Mouse (Mus musculus) intestine, embryonic 16.5 days (tissue): ENCODE results near the gene Spatc1l. TPM values are rescaled to one million over a fixed set of nuclear protein-coding genes. Genes with fewer than 3 reads are reported as not detected.

Experiments
- ATAC-seq: fragments of 200-750 bp; cut with Nextera tagmentation; 2 replicates; pipeline ENCODE4 v1.8.0; 2017; ENCODE audit warnings: moderate TSS enrichment, moderate library complexity
- H3K27ac ChIP-seq: fragments of 300-500 bp; sonication (generic); 2 replicates; pipeline ENCODE4 v1.5.1; 2014; ENCODE audit warnings: mild to moderate bottlenecking, low read length
- H3K27me3 ChIP-seq: fragments of 300-500 bp; sonication (generic); replicated peaks from 2 replicates; pipeline ENCODE4 v1.6.1; 2014; ENCODE audit warnings: low read length, control low read depth, mixed read lengths; ENCODE audit not compliant: control insufficient read depth, insufficient read depth
- H3K36me3 ChIP-seq: fragments of 300-500 bp; sonication (generic); 2 replicates; pipeline ENCODE4 v1.6.1; 2014; ENCODE audit warnings: low read length, control low read depth; ENCODE audit not compliant: control insufficient read depth, insufficient read depth
- H3K4me1 ChIP-seq: fragments of 300-500 bp; sonication (generic); 2 replicates; pipeline ENCODE4 v1.6.1; 2014; ENCODE audit warnings: low read length, control low read depth, mixed read lengths; ENCODE audit not compliant: control insufficient read depth, insufficient read depth
- H3K4me2 ChIP-seq: fragments of 300-500 bp; sonication (generic); 2 replicates; pipeline ENCODE4 v1.6.1; 2014; ENCODE audit warnings: low read depth, low read length, control low read depth
- H3K4me3 ChIP-seq: fragments of 300-500 bp; sonication (generic); 2 replicates; pipeline ENCODE4 v1.5.1; 2014; ENCODE audit warnings: mild to moderate bottlenecking, low read length
- H3K9ac ChIP-seq: fragments of 300-500 bp; sonication (generic); 2 replicates; pipeline ENCODE4 v1.6.1; 2014; ENCODE audit warnings: low read depth, low read length
- H3K9me3 ChIP-seq: fragments of 300-500 bp; sonication (generic); 2 replicates; pipeline ENCODE4 v1.6.1; 2016; ENCODE audit warnings: low read length, control low read depth; ENCODE audit not compliant: control insufficient read depth
- WGBS: fragments of 180-500 bp; shearing (Covaris S2); extraction: QIAGEN DNeasy Blood & Tissue Kit; methylation state at CpG from one replicate; pipeline ENCODE4 v1.1.7; 2014; 5-methylcytosine and 5-hydroxymethylcytosine counted together
- polyA plus RNA-seq: library from polyadenylated mRNA; unstranded; fragments of >200 nt; fragmentation: Nextera tagmentation; extraction: Ambion mirVana; gene quantifications from 2 replicates; pipeline ENCODE4 v1.2.1, GENCODE M21; 2015

The Spatc1l gene
- polyA plus RNA-seq, result not detected in 2 replicates

GRCm38 (mm10) chr10:76561972-76562371, at the start of gene Spatc1l:
Gene Spatc1l (plus strand): TSS chr10:76562272.
- Histone ChIP-seq H3K4me3 (no peak within 1 kb of the TSS), H3K9me3 (no peaks in the 10 kb centered on the region), H3K36me3 (no peaks in the 10 kb centered on the region), H3K4me1 (no peaks in the 10 kb centered on the region), H3K27ac (no peak within 1 kb of the TSS), H3K4me2 (no peak within 1 kb of the TSS), H3K27me3 (no peaks in the 10 kb centered on the region), H3K9ac (no peak within 1 kb of the TSS)
- WGBS, result 87% methylated on average over 10 of the region's 10 CpGs
- no peak for ATAC-seq

- no peak overlapping the region for H3K4me2 ChIP-seq
- H3K9ac ChIP-seq, result no peak overlapping the region
- no peaks in the 10 kb centered on the region for H3K4me1 ChIP-seq
- no peaks in the 10 kb centered on the region for H3K9me3 ChIP-seq
- ATAC-seq, result peak; percentile 82
- H3K27me3 ChIP-seq, result no peaks in the 10 kb centered on the region
- H3K4me3 ChIP-seq, result no peak overlapping the region
- 51% methylated on average over 5 of the region's 5 CpGs for WGBS
- H3K27ac ChIP-seq, result no peak overlapping the region
- peaks cover 14% of the 10 kb centered on the region for H3K36me3 ChIP-seq
Measured at GRCm38 (mm10) chr10:76512965-76513583, 49.0 kb upstream of the Spatc1l start.

GRCm38 (mm10) chr10:76530922-76531321, 31.1 kb upstream of the Spatc1l start:
- no peak for ATAC-seq
- Histone ChIP-seq H3K9ac (peak overlapping the region; percentile 73), H3K4me3 (peak overlapping the region; percentile 67), H3K9me3 (no peaks in the 10 kb centered on the region), H3K27me3 (no peaks in the 10 kb centered on the region), H3K27ac (peak overlapping the region; percentile 29), H3K36me3 (no peaks in the 10 kb centered on the region; the same call in 1 of the 2 replicates), H3K4me1 (peaks cover 3% of the 10 kb centered on the region; the same call in 1 of the 2 replicates), H3K4me2 (peak overlapping the region; percentile 84)
- WGBS, result 1% methylated on average over 11 of the region's 11 CpGs

- H3K27ac ChIP-seq, result peak within 1 kb of the TSS; percentile 69
- ATAC-seq, result peak; percentile 100
- under 1% methylated on average over 37 of the region's 37 CpGs for WGBS
- H3K4me3 ChIP-seq, result peak within 1 kb of the TSS; percentile 67
- no peaks in the 10 kb centered on the region; the same call in 1 of the 2 replicates for H3K36me3 ChIP-seq
- H3K4me1 ChIP-seq, result peaks cover 3% of the 10 kb centered on the region; the same call in 1 of the 2 replicates
- no peaks in the 10 kb centered on the region for H3K27me3 ChIP-seq
- peak within 1 kb of the TSS; percentile 84 for H3K4me2 ChIP-seq
- H3K9ac ChIP-seq, result peak within 1 kb of the TSS; percentile 73
- no peaks in the 10 kb centered on the region for H3K9me3 ChIP-seq
Measured at GRCm38 (mm10) chr10:76531375-76531774, 30.7 kb upstream of the Spatc1l start, which contains the start of gene Lss. Gene Lss (plus strand): TSS chr10:76531588.

- Histone ChIP-seq H3K4me2 (peak overlapping the region; percentile 84), H3K4me3 (peak overlapping the region; percentile 67), H3K36me3 (no peaks in the 10 kb centered on the region; the same call in 1 of the 2 replicates), H3K9me3 (no peaks in the 10 kb centered on the region), H3K9ac (peak overlapping the region; percentile 73), H3K27ac (peak overlapping the region; percentile 69; the same call in 1 of the 2 replicates), H3K4me1 (peaks cover 3% of the 10 kb centered on the region; the same call in 1 of the 2 replicates), H3K27me3 (no peaks in the 10 kb centered on the region)
- peak; percentile 43 for ATAC-seq
- under 1% methylated on average over 14 of the region's 14 CpGs for WGBS
Measured at GRCm38 (mm10) chr10:76531828-76532227, 30.2 kb upstream of the Spatc1l start.

GRCm38 (mm10) chr10:76535526-76535925, 26.5 kb upstream of the Spatc1l start:
- H3K27me3 ChIP-seq, result no peaks in the 10 kb centered on the region
- no peak overlapping the region for H3K4me2 ChIP-seq
- H3K4me1 ChIP-seq, result peaks cover 3% of the 10 kb centered on the region; the same call in 1 of the 2 replicates
- no peak overlapping the region for H3K9ac ChIP-seq
- H3K9me3 ChIP-seq, result no peaks in the 10 kb centered on the region
- H3K36me3 ChIP-seq, result peaks cover 11% of the 10 kb centered on the region
- no peak overlapping the region for H3K4me3 ChIP-seq
- no peak overlapping the region for H3K27ac ChIP-seq
- 96% methylated on average over 7 of the region's 7 CpGs for WGBS
- ATAC-seq, result no peak

- peak; percentile 81 for ATAC-seq
- WGBS, result 67% methylated on average over 9 of the region's 9 CpGs
- no peak overlapping the region for H3K27ac ChIP-seq
- H3K9me3 ChIP-seq, result no peaks in the 10 kb centered on the region
- no peaks in the 10 kb centered on the region for H3K4me1 ChIP-seq
- H3K9ac ChIP-seq, result no peak overlapping the region
- no peak overlapping the region for H3K4me3 ChIP-seq
- no peak overlapping the region for H3K4me2 ChIP-seq
- H3K27me3 ChIP-seq, result no peaks in the 10 kb centered on the region
- peaks cover 20% of the 10 kb centered on the region for H3K36me3 ChIP-seq
Measured at GRCm38 (mm10) chr10:76537619-76538018, 24.5 kb upstream of the Spatc1l start.

- Histone ChIP-seq H3K9me3 (no peaks in the 10 kb centered on the region), H3K36me3 (peaks cover 28% of the 10 kb centered on the region), H3K27ac (no peak overlapping the region), H3K4me1 (no peaks in the 10 kb centered on the region), H3K27me3 (no peaks in the 10 kb centered on the region), H3K9ac (no peak overlapping the region), H3K4me3 (no peak overlapping the region), H3K4me2 (no peak overlapping the region)
- 94% methylated on average over 11 of the region's 11 CpGs for WGBS
- no peak for ATAC-seq
Measured at GRCm38 (mm10) chr10:76541336-76542085, 20.6 kb upstream of the Spatc1l start.

- Histone ChIP-seq H3K27me3 (no peaks in the 10 kb centered on the region), H3K9me3 (no peaks in the 10 kb centered on the region), H3K9ac (no peak overlapping the region), H3K36me3 (peaks cover 32% of the 10 kb centered on the region), H3K27ac (no peak overlapping the region), H3K4me3 (no peak overlapping the region), H3K4me2 (no peak overlapping the region), H3K4me1 (no peaks in the 10 kb centered on the region)
- 86% methylated on average over 10 of the region's 10 CpGs for WGBS
- ATAC-seq, result no peak
Measured at GRCm38 (mm10) chr10:76542636-76543375, 19.3 kb upstream of the Spatc1l start.
